Mouse (Mus musculus): ENCODE data around the gene Mprip. TPM values are rescaled to one million over a fixed set of nuclear protein-coding genes. Genes with fewer than 3 reads are reported as not detected.

The Mprip gene
- total RNA-seq, 2 experiments from 2014 or later: 210 to 229 TPM

DNA sequence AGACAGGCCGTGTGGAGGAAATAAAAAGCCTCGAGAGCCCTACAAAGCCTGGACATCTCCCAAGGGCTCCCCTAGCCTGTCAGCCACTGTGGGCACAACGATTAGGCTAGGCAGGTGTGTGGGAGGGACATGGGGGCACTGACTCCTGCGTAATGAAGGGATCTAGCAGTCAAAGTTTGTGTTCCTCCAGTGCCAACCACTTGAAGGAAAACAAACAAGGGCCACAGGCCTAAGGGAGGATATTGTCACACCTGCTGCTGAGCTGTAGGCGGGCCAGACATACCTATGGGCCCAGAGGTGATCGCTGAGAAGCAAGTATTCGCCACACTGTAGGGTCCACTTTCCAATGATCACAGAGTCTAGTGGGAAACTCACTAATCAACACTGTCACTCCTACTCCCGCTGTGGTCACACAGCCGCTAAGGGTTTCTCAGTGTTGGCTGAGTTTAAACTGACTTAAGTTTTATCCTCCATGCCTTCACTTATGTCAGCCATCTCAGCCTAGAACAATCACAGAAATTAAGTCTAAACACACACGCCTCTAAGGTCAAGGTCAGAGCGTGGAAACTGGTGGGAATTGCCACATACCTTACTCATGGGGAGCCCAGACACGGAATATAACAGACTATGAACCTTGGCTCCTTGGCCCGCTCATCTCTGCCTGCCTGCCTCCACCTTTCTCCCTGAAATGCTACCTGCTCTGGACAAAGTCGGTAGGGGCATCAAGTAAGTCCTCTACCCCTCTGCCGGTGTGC is 125.5 kb downstream of the Mprip start:
- no peak for DNase-seq
- intact Hi-C loops (cut with DNase I): no loop called here

DNA sequence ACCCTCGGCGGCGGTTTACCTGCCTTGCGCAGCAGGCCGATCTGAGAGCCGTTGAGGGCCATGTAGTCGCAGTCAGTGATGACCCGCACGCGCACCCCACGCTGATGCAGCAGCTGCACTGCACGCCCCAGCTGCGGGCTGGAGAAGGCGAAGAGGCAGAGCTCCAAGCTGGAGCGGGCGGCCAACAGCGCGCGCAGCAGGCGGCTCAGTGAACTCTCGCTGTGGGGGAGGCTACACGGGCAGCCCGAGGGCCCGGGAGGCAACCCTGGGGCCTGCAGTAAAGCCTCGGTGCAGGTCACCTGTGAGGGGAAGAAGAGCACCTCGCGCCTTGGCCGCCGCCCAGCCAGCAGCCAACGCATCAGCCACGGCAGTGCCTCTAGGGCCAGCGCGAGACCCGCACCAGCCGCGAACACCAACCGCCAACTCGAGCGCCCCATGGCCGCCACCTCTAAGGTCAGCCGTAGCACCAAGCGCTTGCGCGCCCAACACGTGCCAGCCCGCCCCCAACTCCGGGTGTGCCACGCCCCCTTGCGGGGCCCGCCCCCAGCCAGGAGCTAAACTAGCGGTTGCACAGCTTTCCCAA is 126.2 kb downstream of the Mprip start, which contains the start of gene Pld6:
TSS of gene Pld6 (minus strand) at position 447 of the 583 bp plus-strand sequence.
- peak; percentile 67 to 74 for DNase-seq
- intact Hi-C loops (cut with DNase I): no loop called here

DNA sequence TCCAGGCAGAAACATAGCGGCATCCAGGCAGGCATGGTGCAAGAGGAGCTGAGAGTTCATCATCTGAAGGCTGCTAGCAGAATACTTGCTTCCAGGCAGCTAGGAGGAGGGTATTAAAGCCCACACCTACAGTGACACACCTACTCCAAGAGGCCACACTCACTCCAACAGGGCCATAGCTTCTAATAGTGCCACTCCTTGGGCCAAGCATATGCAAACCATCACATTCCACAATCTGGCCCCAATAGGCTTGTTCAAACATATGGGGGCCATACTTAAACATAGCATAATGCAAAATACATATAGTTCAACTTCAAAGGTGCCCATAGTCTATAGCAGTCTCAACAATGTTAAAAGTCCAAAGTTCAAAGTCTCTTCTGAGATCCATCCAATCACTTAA is 128.2 kb downstream of the Mprip start:
- intact Hi-C loops (cut with DNase I): no loop called here
- DNase-seq: no peak

GRCm38 (mm10) chr11:59793390-59793789 is 132.3 kb downstream of the Mprip start:
- intact Hi-C loops (cut with DNase I): no loop called here
- no peak for DNase-seq

- no peak for DNase-seq
- intact Hi-C loops (cut with DNase I): no loop called here
Observed at GRCm38 (mm10) chr11:59800412-59800811, 139.3 kb downstream of the Mprip start.

- no peak for DNase-seq
- intact Hi-C loops (cut with DNase I): no loop called here
Observed at GRCm38 (mm10) chr11:59801881-59802280, 140.8 kb downstream of the Mprip start.

DNA sequence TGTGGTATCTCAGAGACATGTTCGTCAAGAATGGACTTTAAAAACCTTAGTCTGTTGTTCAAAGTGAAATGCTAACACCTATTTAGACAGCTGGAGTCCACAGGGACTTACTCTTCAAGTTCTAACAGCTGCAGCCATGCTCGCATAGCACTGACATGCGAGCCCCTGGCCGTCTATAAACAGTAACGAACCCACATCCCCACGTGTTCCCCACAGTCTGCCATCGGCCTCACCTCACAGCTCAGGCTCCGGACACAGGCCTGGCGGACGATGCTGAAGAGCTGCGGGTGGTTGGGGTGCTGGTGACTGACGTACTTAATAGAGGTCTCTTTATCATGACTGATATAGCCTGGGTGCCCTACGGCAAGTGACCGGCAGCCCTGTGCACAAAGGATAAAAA is 142.4 kb downstream of the Mprip start:
- no peak for DNase-seq
- intact Hi-C loops (cut with DNase I): no loop called here

DNA sequence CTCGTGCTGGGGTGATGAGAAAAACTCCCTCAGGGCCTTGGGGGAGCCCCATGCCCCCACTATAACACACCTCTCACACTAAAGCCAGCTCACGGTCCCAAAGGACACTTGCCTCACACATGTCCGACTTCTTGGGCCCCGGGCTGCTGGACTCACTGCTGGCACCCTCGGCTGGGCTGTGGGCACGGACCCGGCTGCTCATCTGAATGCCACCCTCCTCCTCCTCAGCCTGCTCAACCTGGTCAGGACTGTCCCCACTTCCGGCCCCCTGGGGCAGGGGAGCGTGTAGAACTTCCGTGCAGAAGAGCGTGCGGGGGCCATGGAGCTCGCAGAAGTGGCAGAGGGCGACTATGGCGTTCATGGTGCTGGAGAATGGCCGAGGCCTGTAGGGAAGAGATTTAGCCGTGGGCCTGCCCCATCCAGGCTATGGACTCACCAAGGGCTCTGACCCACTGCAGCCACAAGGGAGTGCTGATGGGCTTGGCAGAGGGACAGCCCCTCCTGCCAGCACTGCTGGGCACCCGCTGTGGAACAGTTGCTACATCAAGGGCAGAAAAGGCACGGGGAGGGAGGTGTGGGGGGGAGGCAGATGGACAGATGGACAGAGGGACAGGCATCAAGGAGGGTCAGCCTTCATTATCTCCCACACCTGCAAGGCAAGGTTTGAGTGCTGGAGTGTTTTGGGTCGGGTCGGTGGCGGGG is 143.5 kb downstream of the Mprip start:
- intact Hi-C loops (cut with DNase I): no loop called here
- peak in 1 of 2 experiments; percentile 19 for DNase-seq

- intact Hi-C loops (cut with DNase I): no loop called here
- DNase-seq: no peak
Observed at GRCm38 (mm10) chr11:59805256-59805655, 144.2 kb downstream of the Mprip start.

DNA sequence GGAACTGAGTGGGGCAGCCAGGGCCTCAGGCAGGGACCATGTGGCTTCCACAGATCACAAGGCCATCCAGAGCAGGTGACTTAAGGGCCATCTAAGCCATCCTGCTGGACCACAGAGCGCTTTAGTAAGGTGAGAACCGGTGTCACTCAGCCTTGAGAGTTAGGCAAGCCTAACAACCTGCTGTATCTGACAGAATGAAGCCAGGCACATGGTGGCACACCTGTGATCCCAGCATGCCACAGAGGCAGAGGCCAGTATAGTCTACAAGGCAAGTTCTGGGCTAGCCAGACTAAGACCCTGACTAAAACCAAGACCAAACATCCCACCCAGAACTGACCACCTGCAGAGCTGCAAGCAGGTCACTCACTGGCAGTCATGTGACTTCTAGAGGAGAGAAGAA is 144.6 kb downstream of the Mprip start:
- no peak for DNase-seq
- intact Hi-C loops (cut with DNase I): no loop called here

- DNase-seq: no peak
- intact Hi-C loops (cut with DNase I): loop anchor here (2.0 kb wide), 1 partner anchor 30 kb away; no protein-coding TSS in a partner anchor
Observed at GRCm38 (mm10) chr11:59808170-59808960, 147.3 kb downstream of the Mprip start.

DNA sequence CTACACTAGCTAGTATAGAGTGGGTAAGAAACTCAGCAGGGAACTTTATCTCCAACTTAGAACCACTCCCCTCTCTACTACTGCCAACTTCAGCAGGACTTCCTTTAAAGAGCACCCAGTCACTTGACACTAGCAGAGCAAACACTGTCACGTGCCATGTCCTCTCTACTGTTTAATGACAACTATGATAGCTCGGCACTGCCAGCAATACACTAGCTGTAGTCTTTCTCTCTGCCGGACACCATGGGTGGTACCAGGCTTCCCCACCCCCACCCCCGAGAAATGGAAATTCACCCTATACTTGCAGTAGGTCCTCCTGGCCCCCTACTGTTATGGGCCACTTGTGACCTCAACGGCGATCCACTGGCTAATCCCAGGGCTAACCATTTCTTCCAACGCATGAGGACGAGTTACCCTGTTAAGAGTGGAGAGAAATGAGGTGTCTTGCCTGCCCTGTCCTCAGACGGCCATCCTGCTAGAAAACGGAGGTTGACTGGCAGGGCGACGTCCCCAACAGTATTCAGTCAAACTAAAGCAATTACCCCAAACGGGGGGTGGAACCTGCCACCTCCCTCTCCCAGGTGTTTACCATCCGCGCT is 148.1 kb downstream of the Mprip start:
- intact Hi-C loops (cut with DNase I): loop anchor here (2.0 kb wide), 1 partner anchor 30 kb away; no protein-coding TSS in a partner anchor
- DNase-seq: peak; percentile 74

GRCm38 (mm10) chr11:59809670-59810474 is 148.8 kb downstream of the Mprip start, which contains the start of gene Flcn:
TSS of gene Flcn (minus strand) at chr11:59810016.
- DNase-seq: peak; percentile 89 to 90
- intact Hi-C loops (cut with DNase I): loop anchor here (2.0 kb wide), 1 partner anchor 31 kb away; no protein-coding TSS in a partner anchor

- DNase-seq: peak in 1 of 2 experiments; percentile 6
- intact Hi-C loops (cut with DNase I): no loop called here
Observed at GRCm38 (mm10) chr11:59810480-59811158, 149.5 kb downstream of the Mprip start.

DNA sequence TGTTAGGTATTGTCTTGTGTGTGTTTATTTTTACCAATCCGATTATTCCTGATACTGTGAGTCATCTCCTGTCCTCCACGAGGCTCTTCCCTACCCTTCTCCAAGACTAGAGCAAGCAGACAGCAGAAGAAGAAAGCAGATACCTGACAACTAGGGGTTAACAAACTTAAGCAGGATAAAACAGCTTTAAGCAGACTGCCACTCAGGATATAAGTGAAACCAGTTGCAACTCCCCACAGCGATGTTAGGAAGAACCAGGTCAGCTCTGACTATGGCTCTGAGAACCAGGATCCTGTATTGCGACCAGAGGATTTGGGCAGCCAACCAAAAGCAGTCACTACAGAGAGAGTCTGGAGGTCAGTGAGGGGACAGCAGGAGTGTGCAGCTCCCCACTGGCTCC is 150.1 kb downstream of the Mprip start:
- intact Hi-C loops (cut with DNase I): no loop called here
- DNase-seq: peak; percentile 12 to 28

GRCm38 (mm10) chr11:59813276-59813675 is 152.2 kb downstream of the Mprip start:
- intact Hi-C loops (cut with DNase I): no loop called here

GRCm38 (mm10) chr11:59814311-59814710 is 153.2 kb downstream of the Mprip start:
- DNase-seq: no peak
- intact Hi-C loops (cut with DNase I): no loop called here

More at GRCm38 (mm10) chr11:59813276-59813675, 152.2 kb downstream of the Mprip start:
- no peak for DNase-seq

GRCm38 (mm10) chr11:59814936-59815335 is 153.8 kb downstream of the Mprip start:
- DNase-seq: no peak
- intact Hi-C loops (cut with DNase I): no loop called here
